In genomic region chr16:32125364-32125763, GRCm38 (mm10) we compare ENCODE assay signal across 31 mouse cellular contexts. TPM values are rescaled to one million over a fixed set of nuclear protein-coding genes. Genes with fewer than 3 reads are reported as not detected.
A peak's percentile ranks its signal among the peaks of the same experiment; 100 is the strongest.
DNase-seq lines count a peak whose midpoint lies in the region; ATAC-seq and TF ChIP-seq lines count a peak whose summit lies in the region.
"Had no signal": no experiment of that assay in that cellular context is flagged by ENCODE, and none has a peak within 500 bp of the region (broad histone marks: within the 10 kb centered on the region; RNA-seq: fewer than 3 reads in every experiment).

No protein-coding gene starts in this region.

- dilution Hi-C loops in CH12.LX (cut with MboI; ENCODE audit: extremely low pct_ligation_motif_present, extremely low pct_unique_long_range_greater_than_20kb, low sequenced_read_pairs) = no loop called here

- no peak for TF ChIP-seq EP300 in CH12.LX (IDR thresholded peaks at IDR 0.05; ENCODE audit: low read length)

- no peak for DNase-seq in heart, postnatal 4 days
- DNase-seq in lung, embryonic 14.5 days = no peak
- no peak for DNase-seq in lung, postnatal 14 days
- no peak for DNase-seq in CH12.LX (ENCODE audit: extremely low read depth)
- DNase-seq in R1 (ENCODE audit: low read depth, low spot score) = peak; percentile 85
- DNase-seq in layer of hippocampus, postnatal 25 days (ENCODE audit: extremely low spot score in 1 of 2, low spot score in 1 of 2) = no peak
- DNase-seq: adrenal gland, postnatal 10 days; cerebellum, adult 9-10 months; cerebellum, postnatal 36 days; gastrocnemius, postnatal 36 days; heart, postnatal 36 days; layer of hippocampus, postnatal 36 days; left cerebral cortex, postnatal 4 days; liver, embryonic 13.5 days; right cerebral cortex, postnatal 4 days; thymus, postnatal 4 days had no signal

- H3K9me3 ChIP-seq in heart, embryonic 16.5 days (replicated peaks; ENCODE audit: control insufficient read depth, low read length) = no peaks in the 10 kb centered on the region
- no peaks in the 10 kb centered on the region for H3K9me3 ChIP-seq in lung, embryonic 14.5 days (ENCODE audit: low read depth, low read length)
- H3K9me3 ChIP-seq in CH12.LX (replicated peaks; ENCODE audit: low read length) = no peaks in the 10 kb centered on the region
- H3K9me3 ChIP-seq: embryonic facial prominence, embryonic 12.5 days; hindbrain, embryonic 13.5 days; liver, embryonic 13.5 days; neural tube, embryonic 12.5 days had no signal

- in situ Hi-C loops in CH12.LX (cut with MboI; ENCODE audit: low pct_ligation_motif_present, low pct_unique_long_range_greater_than_20kb, low sequenced_read_pairs) = loop anchor here (5.0 kb wide), 1 partner anchor 37 kb away; no protein-coding TSS in a partner anchor

- no peak overlapping the region for H3K9ac ChIP-seq in heart, embryonic 16.5 days (ENCODE audit: low read length)
- no peak overlapping the region for H3K9ac ChIP-seq in lung, embryonic 14.5 days
- peak overlapping the region; percentile 12; the same call in 1 of the 2 replicates for H3K9ac ChIP-seq in CH12.LX (ENCODE audit: insufficient read depth, low read depth)
- H3K9ac ChIP-seq: embryonic facial prominence, embryonic 12.5 days; hindbrain, embryonic 13.5 days; liver, embryonic 13.5 days; neural tube, embryonic 12.5 days had no signal

- WGBS in heart, embryonic 16.5 days = 80% methylated on average over 3 of the region's 3 CpGs
- 85% methylated on average over 3 of the region's 3 CpGs for WGBS in lung, embryonic 14.5 days

- H3K4me1 ChIP-seq in heart, embryonic 16.5 days (ENCODE audit: control insufficient read depth, insufficient read depth, low read length) = peaks cover 2% of the 10 kb centered on the region
- no peaks in the 10 kb centered on the region for H3K4me1 ChIP-seq in lung, embryonic 14.5 days (ENCODE audit: insufficient read depth)
- peaks cover 17 to 55% of the 10 kb centered on the region in 2 experiments for H3K4me1 ChIP-seq in CH12.LX (ENCODE audit: control insufficient read depth in 1 of 2, insufficient read depth in 2 of 2)
- H3K4me1 ChIP-seq: embryonic facial prominence, embryonic 12.5 days; hindbrain, embryonic 13.5 days; neural tube, embryonic 12.5 days had no signal

- H3K36me3 ChIP-seq in heart, embryonic 16.5 days (ENCODE audit: control insufficient read depth, insufficient read depth) = no peaks in the 10 kb centered on the region
- H3K36me3 ChIP-seq in lung, embryonic 14.5 days (ENCODE audit: insufficient read depth) = no peaks in the 10 kb centered on the region
- peaks cover 0 to 3% of the 10 kb centered on the region in 2 experiments for H3K36me3 ChIP-seq in CH12.LX (replicated peaks in 1 of 2; ENCODE audit: control insufficient read depth in 1 of 2, insufficient read depth in 1 of 2, low read length in 1 of 2)
- H3K36me3 ChIP-seq: embryonic facial prominence, embryonic 12.5 days; hindbrain, embryonic 13.5 days; liver, embryonic 13.5 days; neural tube, embryonic 12.5 days had no signal

- no peaks in the 10 kb centered on the region for H3K27me3 ChIP-seq in heart, embryonic 16.5 days (ENCODE audit: control insufficient read depth, insufficient read depth, low read length)
- no peaks in the 10 kb centered on the region for H3K27me3 ChIP-seq in lung, embryonic 14.5 days (ENCODE audit: insufficient read depth, low read length)
- H3K27me3 ChIP-seq in CH12.LX (replicated peaks) = no peaks in the 10 kb centered on the region
- H3K27me3 ChIP-seq: embryonic facial prominence, embryonic 12.5 days; hindbrain, embryonic 13.5 days; liver, embryonic 13.5 days; neural tube, embryonic 12.5 days had no signal

- H3K4me3 ChIP-seq in heart, embryonic 16.5 days (ENCODE audit: low read length) = no peak overlapping the region
- no peak overlapping the region for H3K4me3 ChIP-seq in lung, embryonic 14.5 days (ENCODE audit: low read depth, low read length)
- H3K4me3 ChIP-seq in CH12.LX (replicated peaks in 1 of 3; ENCODE audit: low read depth in 2 of 3, low read length in 2 of 3, poor library complexity in 1 of 3) = no peak overlapping the region
- H3K4me3 ChIP-seq: embryonic facial prominence, embryonic 12.5 days; hindbrain, embryonic 13.5 days; liver, embryonic 13.5 days; myocyte; neural tube, embryonic 12.5 days had no signal

- peak overlapping the region; percentile 38; the same call in 1 of the 2 replicates for H3K27ac ChIP-seq in heart, embryonic 16.5 days (ENCODE audit: low read length)
- H3K27ac ChIP-seq in lung, embryonic 14.5 days (ENCODE audit: low read depth) = 0 out of 2 replicates have a peak overlapping the region, but pooled peaks have one; percentile 1
- H3K27ac ChIP-seq in CH12.LX (ENCODE audit: insufficient read depth, low read depth) = no peak overlapping the region
- H3K27ac ChIP-seq: embryonic facial prominence, embryonic 12.5 days; hindbrain, embryonic 13.5 days; liver, embryonic 13.5 days; neural tube, embryonic 12.5 days had no signal

- TF ChIP-seq POLR2A in CH12.LX (IDR thresholded peaks at IDR 0.05; ENCODE audit: low read depth, low read length) = 0 out of 2 replicates have a peak, but pooled peaks have one; percentile 2

- H3K79me2 ChIP-seq in CH12.LX (replicated peaks; ENCODE audit: control insufficient read depth, extremely low read depth, insufficient read depth, poor library complexity, severe bottlenecking) = no peaks in the 10 kb centered on the region

- ATAC-seq in heart, embryonic 16.5 days (replicated peaks; ENCODE audit: extremely low read depth, insufficient read depth, low FRiP score) = no peak
- no peak for ATAC-seq in lung, embryonic 14.5 days (ENCODE audit: insufficient read depth)
- ATAC-seq: forebrain, embryonic 14.5 days; intestine, postnatal 0 days had no signal

- TF ChIP-seq RAD21 in CH12.LX (IDR thresholded peaks at IDR 0.05; ENCODE audit: low read depth, low read length) = no peak

- TF ChIP-seq CTCF in lung, embryonic 14.5 days (IDR thresholded peaks at IDR 0.05; ENCODE audit: low read depth) = no peak
- no peak for TF ChIP-seq CTCF in CH12.LX (conservative IDR thresholded peaks at IDR 0.05 in 1 of 2, IDR thresholded peaks at IDR 0.05 in 1 of 2; ENCODE audit: low read depth in 2 of 2, low read length in 2 of 2)

- no peak overlapping the region for H3K4me2 ChIP-seq in heart, embryonic 16.5 days (ENCODE audit: low read depth, low read length)
- H3K4me2 ChIP-seq in lung, embryonic 14.5 days = no peak overlapping the region
- peak overlapping the region; percentile 92 for H3K4me2 ChIP-seq in CH12.LX (ENCODE audit: insufficient read depth, low read depth, poor library complexity, severe bottlenecking)
- H3K4me2 ChIP-seq: embryonic facial prominence, embryonic 12.5 days; heart, embryonic 11.5 days; hindbrain, embryonic 13.5 days; liver, embryonic 13.5 days; midbrain, embryonic 11.5 days; neural tube, embryonic 12.5 days had no signal

TF ChIP-seq in CH12.LX, 34 proteins besides CTCF, POLR2A, EP300 and RAD21:
- TF ChIP-seq PAX5 (IDR thresholded peaks at IDR 0.05; ENCODE audit: low read length) (no peak), TBP (conservative IDR thresholded peaks at IDR 0.05; ENCODE audit: low read depth, low read length) (0 out of 2 replicates have a peak, but pooled peaks have one; percentile 24), ELF1 (IDR thresholded peaks at IDR 0.05; ENCODE audit: low read depth, low read length) (peak; percentile 25; the same call in 1 of the 2 replicates), USF2 (conservative IDR thresholded peaks at IDR 0.05; ENCODE audit: low read depth, low read length) (no peak), HCFC1 (IDR thresholded peaks at IDR 0.05; ENCODE audit: low read depth, low read length) (peak; percentile 54), MAZ (IDR thresholded peaks at IDR 0.05; ENCODE audit: low read depth, low read length) (no peak)

RNA-seq across cellular contexts. Expression of gene Cep19, which starts 25.8 kb away (rescaled TPM):
- 21.7 and 26.3 TPM in 2 replicates for polyA plus RNA-seq in heart, embryonic 16.5 days (2015; fragmentation: Nextera tagmentation; extraction: Ambion mirVana)
- total RNA-seq in heart, postnatal 4 days (2021) = 1 to 10 TPM; 9.8 to 9.9 TPM
- polyA plus RNA-seq in lung, embryonic 14.5 days (2014; fragmentation: Nextera tagmentation; extraction: Ambion mirVana) = 29.0 and 33.9 TPM in 2 replicates
- total RNA-seq in CH12.LX (2012; rRNA removed) = 17.6 and 23.0 TPM in 2 replicates
- total RNA-seq in CH12.LX (2014; rRNA removed) = 31.3 and 37.3 TPM in 2 replicates
- polyA plus RNA-seq in CH12.LX (2012; ENCODE audit: insufficient read length, low read depth) = 29.4 and 34.9 TPM in 2 replicates
- 10 to 100 TPM; 62.9 to 65.4 TPM for total RNA-seq in layer of hippocampus, postnatal 25 days (2021)

RNA-seq across cellular contexts. Expression of gene Pigx, which starts 25.8 kb away (rescaled TPM):
- polyA plus RNA-seq in heart, embryonic 16.5 days (2015; fragmentation: Nextera tagmentation; extraction: Ambion mirVana) = 63.6 and 73.0 TPM in 2 replicates
- 10 to 100 TPM; 26.2 to 29.6 TPM for total RNA-seq in heart, postnatal 4 days (2021)
- polyA plus RNA-seq in lung, embryonic 14.5 days (2014; fragmentation: Nextera tagmentation; extraction: Ambion mirVana) = 105 and 111 TPM in 2 replicates
- total RNA-seq in CH12.LX (2012; rRNA removed) (47.1 and 48.1 TPM in 2 replicates), CH12.LX (2014; rRNA removed) (83.0 and 94.7 TPM in 2 replicates)
- 46.4 and 48.1 TPM in 2 replicates for polyA plus RNA-seq in CH12.LX (2012; ENCODE audit: insufficient read length, low read depth)
- total RNA-seq in layer of hippocampus, postnatal 25 days (2021) = 10 to 100 TPM; 21.9 to 29.5 TPM

RNA-seq across cellular contexts. Expression of gene Nrros, which starts 40.0 kb away (rescaled TPM):
- 18.1 and 20.5 TPM in 2 replicates for polyA plus RNA-seq in heart, embryonic 16.5 days (2015; fragmentation: Nextera tagmentation; extraction: Ambion mirVana)
- 1 to 10 TPM; 6.0 to 6.7 TPM for total RNA-seq in heart, postnatal 4 days (2021)
- polyA plus RNA-seq in lung, embryonic 14.5 days (2014; fragmentation: Nextera tagmentation; extraction: Ambion mirVana) = 37.6 and 42.6 TPM in 2 replicates
- 49.6 and 54.9 TPM in 2 replicates for total RNA-seq in CH12.LX (2012; rRNA removed)
- 55.1 and 64.3 TPM in 2 replicates for total RNA-seq in CH12.LX (2014; rRNA removed)
- polyA plus RNA-seq in CH12.LX (2012; ENCODE audit: insufficient read length, low read depth) = 52.2 and 71.0 TPM in 2 replicates
- total RNA-seq in layer of hippocampus, postnatal 25 days (2021) = 10 to 100 TPM in 1 of 2 experiments, 1 to 10 TPM in 1; 8.9 to 10.6 TPM
- polyA plus RNA-seq: myocyte had no signal

RNA-seq across cellular contexts. Expression of gene Pak2, which starts 46.2 kb away (rescaled TPM):
- polyA plus RNA-seq in heart, embryonic 16.5 days (2015; fragmentation: Nextera tagmentation; extraction: Ambion mirVana) = 23.9 and 26.5 TPM in 2 replicates
- total RNA-seq in heart, postnatal 4 days (2021) = 10 to 100 TPM; 45.7 to 46.8 TPM
- 38.2 and 39.8 TPM in 2 replicates for polyA plus RNA-seq in lung, embryonic 14.5 days (2014; fragmentation: Nextera tagmentation; extraction: Ambion mirVana)
- total RNA-seq in CH12.LX (2012; rRNA removed) (37.2 and 43.5 TPM in 2 replicates), CH12.LX (2014; rRNA removed) (69.8 and 73.1 TPM in 2 replicates)
- 69.0 and 79.7 TPM in 2 replicates for polyA plus RNA-seq in CH12.LX (2012; ENCODE audit: insufficient read length, low read depth)
- total RNA-seq in layer of hippocampus, postnatal 25 days (2021) = 10 to 100 TPM; 29.9 to 30.6 TPM

RNA-seq across cellular contexts. Expression of gene Bex6, which starts 54.3 kb away (rescaled TPM):
- polyA plus RNA-seq in heart, embryonic 16.5 days (2015; fragmentation: Nextera tagmentation; extraction: Ambion mirVana) = 0.47 and 1.1 TPM in 2 replicates
- total RNA-seq in heart, postnatal 4 days (2021) = not detected
- not detected in 2 replicates for polyA plus RNA-seq in lung, embryonic 14.5 days (2014; fragmentation: Nextera tagmentation; extraction: Ambion mirVana)
- total RNA-seq in CH12.LX (2012; rRNA removed) (not detected in 2 replicates), CH12.LX (2014; rRNA removed) (not detected in 2 replicates)
- polyA plus RNA-seq in CH12.LX (2012; ENCODE audit: insufficient read length, low read depth) = not detected in 2 replicates
- total RNA-seq in layer of hippocampus, postnatal 25 days (2021) = not detected
- total RNA-seq: adrenal gland, postnatal 10 days; gastrocnemius, adult 18-20 months; gastrocnemius, postnatal 36 days; heart, adult 18-20 months; heart, postnatal 36 days; layer of hippocampus, adult 8-10 months; layer of hippocampus, postnatal 36 days; left cerebral cortex, postnatal 4 days; midbrain, postnatal 0 days had no signal
- polyA plus RNA-seq: forebrain, embryonic 14.5 days; frontal cortex, adult 2 months; hindbrain, embryonic 13.5 days; kidney, embryonic 14.5 days; midbrain, embryonic 11.5 days; midbrain, postnatal 0 days; myocyte; neural tube, embryonic 12.5 days had no signal

Comparison
In these comparisons a context has a peak if more than half of its experiments do, and no peak if none do; other contexts are left out.
1. RNA of gene Nrros, which starts 40.0 kb away (total RNA-seq): 49.6 to 64.3 TPM in CH12.LX; 8.9 to 10.6 TPM in layer of hippocampus, postnatal 25 days and 6.0 to 6.7 TPM in heart, postnatal 4 days; every median in the first group is over 4 times any median in the second.